Mouse (Mus musculus): Measurements from ENCODE around the gene Gm1043. TPM values are rescaled to one million over a fixed set of nuclear protein-coding genes. Genes with fewer than 3 reads are reported as not detected.

Gene Gm1043
- polyA plus RNA-seq, 1 experiment from 2014 or later = 0.04 TPM

- H3K9me3 ChIP-seq (ENCODE audit: control insufficient read depth, low read length) = no peaks in the 10 kb centered on the region
- H3K27me3 ChIP-seq (ENCODE audit: control insufficient read depth, insufficient read depth, low read length) = no peaks in the 10 kb centered on the region
- no peak overlapping the region for H3K9ac ChIP-seq (ENCODE audit: low read length)
- H3K4me3 ChIP-seq (ENCODE audit: low read depth, low read length) = no peak overlapping the region
- DNase-seq (ENCODE audit: low spot score, missing footprints) = peak; percentile 74
- H3K4me1 ChIP-seq (ENCODE audit: control insufficient read depth, insufficient read depth, low read length) = no peaks in the 10 kb centered on the region
- WGBS = 73% methylated on average over 2 of the region's 2 CpGs
- no peaks in the 10 kb centered on the region for H3K36me3 ChIP-seq (ENCODE audit: control insufficient read depth, insufficient read depth, low read length)
- no peak overlapping the region for H3K4me2 ChIP-seq
- H3K27ac ChIP-seq (ENCODE audit: low read depth, low read length) = no peak overlapping the region
- no peak for ATAC-seq (ENCODE audit: low FRiP score)
These were observed 113.0 kb downstream of the Gm1043 start for GRCm38 (mm10) chr5:37198011-37198688.

- Histone ChIP-seq H3K9me3 (ENCODE audit: control insufficient read depth, low read length) (no peaks in the 10 kb centered on the region), H3K4me2 (no peak overlapping the region), H3K27ac (ENCODE audit: low read depth, low read length) (no peak overlapping the region), H3K4me1 (ENCODE audit: control insufficient read depth, insufficient read depth, low read length) (no peaks in the 10 kb centered on the region), H3K9ac (ENCODE audit: low read length) (no peak overlapping the region), H3K36me3 (ENCODE audit: control insufficient read depth, insufficient read depth, low read length) (no peaks in the 10 kb centered on the region), H3K4me3 (ENCODE audit: low read depth, low read length) (no peak overlapping the region), H3K27me3 (ENCODE audit: control insufficient read depth, insufficient read depth, low read length) (no peaks in the 10 kb centered on the region)
- ATAC-seq (ENCODE audit: low FRiP score) (peak; percentile 75), DNase-seq (ENCODE audit: low spot score, missing footprints) (peak; percentile 82)
- 44% methylated on average over 1 of the region's 1 CpGs for whole genome bisulfite sequencing
These were observed 117.1 kb downstream of the Gm1043 start for GRCm38 (mm10) chr5:37202285-37202684.

GRCm38 (mm10) chr5:37204886-37205285 lies 119.7 kb downstream of the Gm1043 start:
- DNase-seq (ENCODE audit: low spot score, missing footprints) (no peak), ATAC-seq (ENCODE audit: low FRiP score) (no peak)
- Histone ChIP-seq H3K36me3 (ENCODE audit: control insufficient read depth, insufficient read depth, low read length) (no peaks in the 10 kb centered on the region), H3K4me2 (no peak overlapping the region), H3K27me3 (ENCODE audit: control insufficient read depth, insufficient read depth, low read length) (no peaks in the 10 kb centered on the region), H3K9me3 (ENCODE audit: control insufficient read depth, low read length) (no peaks in the 10 kb centered on the region), H3K4me1 (ENCODE audit: control insufficient read depth, insufficient read depth, low read length) (no peaks in the 10 kb centered on the region), H3K9ac (ENCODE audit: low read length) (no peak overlapping the region), H3K27ac (ENCODE audit: low read depth, low read length) (no peak overlapping the region), H3K4me3 (ENCODE audit: low read depth, low read length) (no peak overlapping the region)
- WGBS = 87% methylated on average over 7 of the region's 7 CpGs

DNA sequence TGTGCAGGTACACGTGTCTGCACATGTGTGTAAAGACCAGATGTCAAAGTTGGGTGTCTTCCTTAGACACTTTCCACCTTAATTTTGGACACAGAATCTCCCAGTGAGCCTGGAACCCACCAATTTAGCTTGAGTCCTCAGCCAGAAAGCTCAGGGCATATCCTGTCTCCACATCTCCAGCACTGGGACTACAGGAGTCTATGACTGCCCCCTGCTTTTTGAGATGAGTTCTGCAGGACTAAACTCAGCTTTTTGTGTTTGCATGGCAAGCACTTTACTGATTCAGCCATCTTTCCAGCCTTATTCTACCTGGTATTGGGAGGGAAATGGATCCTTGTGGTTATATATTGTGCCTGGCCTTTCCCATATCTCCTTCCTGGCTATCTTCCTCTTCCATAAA lies 120.2 kb downstream of the Gm1043 start:
- Histone ChIP-seq H3K27me3 (ENCODE audit: control insufficient read depth, insufficient read depth, low read length) (no peaks in the 10 kb centered on the region), H3K36me3 (ENCODE audit: control insufficient read depth, insufficient read depth, low read length) (no peaks in the 10 kb centered on the region), H3K27ac (ENCODE audit: low read depth, low read length) (no peak overlapping the region), H3K4me3 (ENCODE audit: low read depth, low read length) (no peak overlapping the region), H3K4me1 (ENCODE audit: control insufficient read depth, insufficient read depth, low read length) (no peaks in the 10 kb centered on the region), H3K9me3 (ENCODE audit: control insufficient read depth, low read length) (no peaks in the 10 kb centered on the region), H3K4me2 (no peak overlapping the region), H3K9ac (ENCODE audit: low read length) (no peak overlapping the region)
- DNase-seq (ENCODE audit: low spot score, missing footprints) (no peak), ATAC-seq (ENCODE audit: low FRiP score) (no peak)
- WGBS = 80% methylated on average over 1 of the region's 1 CpGs

DNA sequence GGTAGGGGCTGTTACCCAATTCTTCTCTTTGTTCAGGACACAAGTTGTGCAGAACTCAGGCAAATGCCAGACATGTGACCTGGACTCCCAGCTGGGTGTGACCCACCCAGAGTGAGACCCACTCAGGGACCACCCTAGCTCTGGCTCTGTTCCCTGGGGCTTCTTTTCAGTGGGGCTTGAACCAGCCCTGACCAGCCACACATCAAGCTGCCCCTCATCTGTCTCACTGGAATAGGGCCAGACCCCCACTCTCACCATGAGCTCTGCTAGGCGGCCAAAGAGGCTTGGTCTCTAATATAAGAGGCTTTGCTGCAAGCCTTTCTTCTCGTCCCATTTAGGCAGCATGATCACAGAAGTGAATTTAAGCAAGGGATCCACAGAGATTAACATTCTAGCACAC lies 121.2 kb downstream of the Gm1043 start:
- no peak overlapping the region for H3K4me3 ChIP-seq (ENCODE audit: low read depth, low read length)
- DNase-seq (ENCODE audit: low spot score, missing footprints) = no peak
- H3K4me2 ChIP-seq = no peak overlapping the region
- H3K9ac ChIP-seq (ENCODE audit: low read length) = no peak overlapping the region
- H3K27ac ChIP-seq (ENCODE audit: low read depth, low read length) = no peak overlapping the region
- H3K4me1 ChIP-seq (ENCODE audit: control insufficient read depth, insufficient read depth, low read length) = no peaks in the 10 kb centered on the region
- 64% methylated on average over 2 of the region's 2 CpGs for WGBS
- H3K36me3 ChIP-seq (ENCODE audit: control insufficient read depth, insufficient read depth, low read length) = no peaks in the 10 kb centered on the region
- no peaks in the 10 kb centered on the region for H3K27me3 ChIP-seq (ENCODE audit: control insufficient read depth, insufficient read depth, low read length)
- H3K9me3 ChIP-seq (ENCODE audit: control insufficient read depth, low read length) = no peaks in the 10 kb centered on the region
- ATAC-seq (ENCODE audit: low FRiP score) = no peak

DNA sequence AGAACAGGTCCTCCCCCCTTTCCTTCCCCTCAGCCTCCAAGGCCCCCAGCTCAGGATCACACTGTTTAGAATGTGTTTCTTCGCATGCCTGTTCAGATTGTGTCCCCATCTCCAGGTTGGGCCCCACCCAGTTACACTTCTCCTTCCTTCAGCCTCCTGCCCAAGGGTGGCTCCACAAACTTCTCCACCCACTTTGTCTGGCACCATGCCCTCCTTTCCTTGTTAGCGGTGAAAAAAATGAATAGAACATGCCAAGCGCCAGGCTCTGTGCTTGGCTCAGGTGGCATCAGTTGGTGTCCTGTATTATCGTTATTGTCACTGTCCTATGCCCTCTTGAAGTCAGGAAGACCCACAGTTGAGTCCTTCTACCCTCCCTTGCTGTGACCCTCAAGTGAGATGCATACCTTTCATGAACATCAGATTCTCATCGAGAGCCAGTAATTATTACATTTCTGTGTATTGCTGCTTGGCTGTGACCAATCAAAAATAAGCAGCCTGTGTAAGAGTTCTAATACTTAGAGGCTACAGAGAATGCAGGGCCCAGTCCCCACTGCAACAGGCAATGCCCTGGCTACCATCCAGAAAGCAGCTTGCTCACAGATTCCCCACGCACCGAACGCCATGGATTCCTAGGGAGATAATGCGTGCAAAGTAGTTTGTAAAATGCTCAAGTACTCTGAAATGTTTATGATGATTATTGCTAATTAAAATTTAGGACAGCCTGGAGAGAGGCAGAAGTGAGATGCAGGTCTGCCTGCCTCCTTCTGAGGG lies 128.0 kb downstream of the Gm1043 start:
- H3K4me1 ChIP-seq (ENCODE audit: control insufficient read depth, insufficient read depth, low read length) = no peaks in the 10 kb centered on the region
- no peaks in the 10 kb centered on the region for H3K27me3 ChIP-seq (ENCODE audit: control insufficient read depth, insufficient read depth, low read length)
- no peaks in the 10 kb centered on the region for H3K36me3 ChIP-seq (ENCODE audit: control insufficient read depth, insufficient read depth, low read length)
- no peak overlapping the region for H3K9ac ChIP-seq (ENCODE audit: low read length)
- DNase-seq (ENCODE audit: low spot score, missing footprints) (no peak), ATAC-seq (ENCODE audit: low FRiP score) (no peak)
- H3K4me3 ChIP-seq (ENCODE audit: low read depth, low read length) = no peak overlapping the region
- no peak overlapping the region for H3K4me2 ChIP-seq
- no peak overlapping the region for H3K27ac ChIP-seq (ENCODE audit: low read depth, low read length)
- no peaks in the 10 kb centered on the region for H3K9me3 ChIP-seq (ENCODE audit: control insufficient read depth, low read length)
- 89% methylated on average over 9 of the region's 9 CpGs for WGBS

- Histone ChIP-seq H3K4me2 (no peak overlapping the region), H3K9me3 (ENCODE audit: control insufficient read depth, low read length) (no peaks in the 10 kb centered on the region), H3K4me3 (ENCODE audit: low read depth, low read length) (no peak overlapping the region), H3K4me1 (ENCODE audit: control insufficient read depth, insufficient read depth, low read length) (no peaks in the 10 kb centered on the region), H3K27me3 (ENCODE audit: control insufficient read depth, insufficient read depth, low read length) (no peaks in the 10 kb centered on the region), H3K9ac (ENCODE audit: low read length) (no peak overlapping the region), H3K27ac (ENCODE audit: low read depth, low read length) (no peak overlapping the region), H3K36me3 (ENCODE audit: control insufficient read depth, insufficient read depth, low read length) (no peaks in the 10 kb centered on the region)
- 79% methylated on average over 4 of the region's 4 CpGs for WGBS
- DNase-seq (ENCODE audit: low spot score, missing footprints) = peak; percentile 53
- no peak for ATAC-seq (ENCODE audit: low FRiP score)
These were observed 128.5 kb downstream of the Gm1043 start for GRCm38 (mm10) chr5:37213709-37214103.

DNA sequence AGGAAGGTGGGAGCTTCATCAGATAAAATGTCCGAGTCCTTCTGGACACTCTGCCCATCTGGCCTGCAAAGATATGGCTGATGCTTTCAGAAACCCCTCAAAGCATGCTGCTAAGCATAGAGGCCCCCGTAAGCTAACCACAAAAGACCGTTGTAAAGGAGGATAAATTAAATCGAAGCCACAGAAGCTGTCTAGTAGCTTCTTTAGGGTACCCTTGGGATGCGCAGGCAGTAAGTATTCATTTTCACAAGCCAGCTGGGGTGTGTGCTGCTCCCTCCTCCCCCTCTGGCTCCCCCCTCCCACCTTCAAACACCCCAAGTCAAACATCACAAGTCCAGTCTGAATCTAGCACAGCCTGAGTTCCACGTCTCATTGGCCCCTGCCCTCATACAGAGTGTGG lies 129.4 kb downstream of the Gm1043 start:
- H3K27ac ChIP-seq (ENCODE audit: low read depth, low read length) = no peak overlapping the region
- no peaks in the 10 kb centered on the region for H3K4me1 ChIP-seq (ENCODE audit: control insufficient read depth, insufficient read depth, low read length)
- H3K9me3 ChIP-seq (ENCODE audit: control insufficient read depth, low read length) = no peaks in the 10 kb centered on the region
- H3K4me3 ChIP-seq (ENCODE audit: low read depth, low read length) = no peak overlapping the region
- no peak for ATAC-seq (ENCODE audit: low FRiP score)
- no peak overlapping the region for H3K4me2 ChIP-seq
- no peaks in the 10 kb centered on the region for H3K36me3 ChIP-seq (ENCODE audit: control insufficient read depth, insufficient read depth, low read length)
- DNase-seq (ENCODE audit: low spot score, missing footprints) = peak; percentile 62
- 86% methylated on average over 6 of the region's 6 CpGs for WGBS
- no peak overlapping the region for H3K9ac ChIP-seq (ENCODE audit: low read length)
- no peaks in the 10 kb centered on the region for H3K27me3 ChIP-seq (ENCODE audit: control insufficient read depth, insufficient read depth, low read length)

DNA sequence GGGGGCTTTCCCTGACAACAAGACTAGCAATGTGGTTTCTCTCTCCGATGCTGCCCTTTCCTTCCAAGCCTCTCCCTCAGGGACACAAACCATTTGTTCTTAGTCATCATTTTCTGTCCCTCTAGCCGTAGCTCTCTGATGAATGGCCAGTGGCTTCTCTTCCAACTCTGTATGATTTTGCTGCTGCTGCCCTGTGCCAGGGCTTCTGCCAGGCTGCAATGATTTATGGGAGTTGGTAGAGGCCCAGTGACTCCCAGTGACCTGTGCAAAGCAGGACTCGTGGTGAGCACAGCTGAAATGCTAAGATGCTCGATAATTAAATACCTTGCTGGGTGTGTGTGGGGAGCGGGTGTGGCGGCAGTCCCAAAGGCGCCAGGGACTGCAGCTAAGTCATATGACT lies 130.1 kb downstream of the Gm1043 start:
- H3K4me1 ChIP-seq (ENCODE audit: control insufficient read depth, insufficient read depth, low read length) = no peaks in the 10 kb centered on the region
- 92% methylated on average over 7 of the region's 7 CpGs for WGBS

More for the DNA sequence above, 130.1 kb downstream of the Gm1043 start:
- H3K27ac ChIP-seq (ENCODE audit: low read depth, low read length) = no peak overlapping the region
- H3K9me3 ChIP-seq (ENCODE audit: control insufficient read depth, low read length) = no peaks in the 10 kb centered on the region
- H3K4me2 ChIP-seq = no peak overlapping the region
- H3K27me3 ChIP-seq (ENCODE audit: control insufficient read depth, insufficient read depth, low read length) = no peaks in the 10 kb centered on the region
- DNase-seq (ENCODE audit: low spot score, missing footprints) (peak; percentile 14), ATAC-seq (ENCODE audit: low FRiP score) (no peak)
- no peak overlapping the region for H3K4me3 ChIP-seq (ENCODE audit: low read depth, low read length)
- H3K36me3 ChIP-seq (ENCODE audit: control insufficient read depth, insufficient read depth, low read length) = no peaks in the 10 kb centered on the region
- H3K9ac ChIP-seq (ENCODE audit: low read length) = no peak overlapping the region
